Mouse (Mus musculus) left cerebral cortex, postnatal 4 days (tissue): ENCODE results near the gene Wdr91. TPM values are rescaled to one million over a fixed set of nuclear protein-coding genes. Genes with fewer than 3 reads are reported as not detected.

Experiments used
- DNase-seq: peaks from one replicate; pipeline ENCODE4 v3.0.0-alpha.2; 2022
- intact Hi-C: fragments of 180-260 bp; cut with DNase I; formaldehyde crosslinking; loops from one replicate; pipeline ENCODE4 v1.15.1; 2025
- total RNA-seq, 2 experiments: library from RNA; stranded (reverse); gene quantifications; 2 replicates each; pipeline ENCODE4 v1.2.3; 2021

Gene Wdr91
- 10 to 100 TPM; 26.7 to 28.5 TPM for total RNA-seq

DNA sequence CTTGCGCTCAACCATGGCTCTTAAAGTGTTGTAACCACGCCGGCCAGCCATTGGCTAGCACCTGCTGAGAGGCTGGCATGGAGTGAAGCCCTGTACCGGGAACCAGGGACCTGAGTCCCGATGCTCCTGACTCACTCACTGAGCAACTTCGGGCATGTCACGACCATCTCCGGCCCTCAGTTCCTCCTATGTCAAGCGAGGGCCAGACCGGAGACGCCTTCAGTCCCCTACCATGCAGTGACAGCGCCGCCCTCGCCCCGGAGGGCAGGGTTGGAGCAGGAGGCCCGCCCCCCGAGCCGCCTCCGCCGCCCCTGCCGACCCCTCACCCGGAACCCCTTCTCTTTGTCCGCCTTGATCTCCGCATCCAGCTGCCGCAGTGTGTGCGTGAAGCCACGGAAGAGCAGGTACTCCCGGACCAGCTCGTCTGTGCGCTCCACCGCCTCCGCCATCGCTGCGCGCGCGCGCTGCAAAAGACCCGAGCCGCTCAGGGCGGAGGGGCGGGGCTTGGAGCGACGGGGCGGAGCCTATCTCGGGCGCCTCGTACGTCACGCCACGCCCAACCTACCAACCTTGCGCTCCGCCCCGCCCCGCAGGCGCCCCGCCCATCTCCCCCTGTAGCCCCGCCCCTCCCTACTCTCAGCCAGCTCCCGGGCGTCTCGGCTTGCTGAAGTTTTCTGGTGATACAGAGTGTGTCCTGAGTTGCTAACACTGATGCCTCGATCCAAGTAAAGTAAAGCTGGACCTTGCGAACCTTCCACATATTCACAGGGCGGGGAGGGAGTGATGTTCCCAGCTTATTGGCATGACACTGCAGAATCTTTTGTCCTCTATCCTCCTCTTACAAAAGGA is at the start of gene Wdr91:
Wdr91 (minus strand) TSS at position 506 of the 849 bp plus-strand sequence.
- peak; percentile 97 for DNase-seq
- intact Hi-C loops, result no loop called here

DNA sequence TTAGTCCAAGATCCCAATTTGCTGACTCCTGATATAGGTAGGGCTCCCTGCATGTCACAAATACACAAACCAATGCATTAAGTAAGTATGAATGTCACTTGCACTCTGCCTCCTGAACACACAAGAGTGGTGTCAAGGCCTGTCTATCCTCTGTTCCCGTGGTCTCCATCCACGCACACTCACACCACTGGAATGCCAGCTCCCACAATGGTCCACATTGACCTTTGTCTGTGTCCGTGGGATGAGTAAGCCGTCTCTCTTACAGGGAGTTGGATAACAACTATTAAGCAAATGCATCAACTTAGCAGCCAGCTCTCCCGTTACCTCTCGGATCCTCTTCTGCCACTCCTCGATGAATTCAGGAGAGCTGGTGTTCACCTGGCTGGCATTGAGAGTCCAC is 48.5 kb upstream of the Wdr91 start:
- DNase-seq, result no peak
- intact Hi-C loops, result no loop called here

DNA sequence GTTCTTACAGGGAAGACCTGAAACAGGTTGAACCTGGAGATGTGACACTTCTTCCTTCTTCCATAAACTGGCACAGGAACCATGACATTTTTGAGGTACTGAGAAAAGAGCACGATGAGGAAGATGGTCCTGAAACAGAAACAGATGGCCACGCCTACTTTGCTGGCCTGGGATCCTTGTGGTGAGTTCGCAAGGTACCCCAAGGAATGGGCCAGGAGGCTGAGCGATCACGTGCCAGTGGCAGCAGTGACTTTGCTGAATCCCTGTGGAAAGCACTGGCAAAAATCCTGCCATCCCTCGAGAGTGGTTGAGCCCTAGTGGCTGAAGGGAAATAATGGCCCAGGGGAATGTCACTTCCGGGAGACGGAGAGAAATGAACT is 45.2 kb upstream of the Wdr91 start:
- DNase-seq, result no peak
- intact Hi-C loops, result no loop called here

DNA sequence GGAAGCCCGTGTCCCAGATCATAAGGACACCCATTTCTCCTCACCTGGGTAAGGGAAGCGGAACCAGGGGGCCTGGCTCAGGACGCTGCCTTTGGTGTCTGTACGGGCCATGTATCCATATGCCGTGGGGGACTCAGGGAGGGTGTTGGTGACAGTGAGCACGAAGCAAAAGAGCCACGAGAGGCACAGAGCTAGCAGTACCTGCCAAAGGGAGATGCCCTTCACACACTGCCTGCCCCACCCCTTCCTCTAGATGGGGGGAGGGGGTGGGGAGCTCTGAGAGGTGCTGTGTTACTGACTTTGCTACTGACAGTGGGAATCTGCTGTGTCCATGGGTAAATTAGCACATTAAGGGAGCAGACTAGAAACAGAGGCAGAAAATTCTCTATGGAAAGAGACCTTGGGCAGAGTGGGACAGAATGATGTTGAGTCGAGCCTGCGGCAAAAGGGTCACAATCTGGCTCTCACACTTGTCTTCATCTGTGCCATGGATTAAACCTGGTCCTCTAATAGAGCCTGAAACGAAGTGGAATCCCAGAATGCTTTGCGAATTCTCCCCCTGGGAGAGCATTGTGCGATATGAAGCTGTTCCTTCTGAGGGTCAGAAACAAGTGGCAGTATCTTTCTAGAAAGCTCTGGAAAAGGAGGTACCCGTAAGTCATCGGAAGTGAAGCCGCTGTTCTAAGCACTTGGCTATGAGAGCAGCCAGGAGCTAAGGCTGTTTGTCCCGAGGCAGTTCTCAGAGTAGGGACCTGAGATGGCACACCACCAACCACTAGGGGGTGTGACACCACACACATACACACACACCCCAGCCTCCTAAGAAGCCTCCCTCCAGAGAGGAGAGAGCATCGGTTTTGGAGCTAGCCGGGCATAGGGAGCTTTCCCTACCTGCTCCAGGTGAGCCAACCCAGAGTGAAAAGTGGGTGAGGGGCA is 44.5 kb upstream of the Wdr91 start:
- intact Hi-C loops, result no loop called here
- DNase-seq, result no peak

DNA sequence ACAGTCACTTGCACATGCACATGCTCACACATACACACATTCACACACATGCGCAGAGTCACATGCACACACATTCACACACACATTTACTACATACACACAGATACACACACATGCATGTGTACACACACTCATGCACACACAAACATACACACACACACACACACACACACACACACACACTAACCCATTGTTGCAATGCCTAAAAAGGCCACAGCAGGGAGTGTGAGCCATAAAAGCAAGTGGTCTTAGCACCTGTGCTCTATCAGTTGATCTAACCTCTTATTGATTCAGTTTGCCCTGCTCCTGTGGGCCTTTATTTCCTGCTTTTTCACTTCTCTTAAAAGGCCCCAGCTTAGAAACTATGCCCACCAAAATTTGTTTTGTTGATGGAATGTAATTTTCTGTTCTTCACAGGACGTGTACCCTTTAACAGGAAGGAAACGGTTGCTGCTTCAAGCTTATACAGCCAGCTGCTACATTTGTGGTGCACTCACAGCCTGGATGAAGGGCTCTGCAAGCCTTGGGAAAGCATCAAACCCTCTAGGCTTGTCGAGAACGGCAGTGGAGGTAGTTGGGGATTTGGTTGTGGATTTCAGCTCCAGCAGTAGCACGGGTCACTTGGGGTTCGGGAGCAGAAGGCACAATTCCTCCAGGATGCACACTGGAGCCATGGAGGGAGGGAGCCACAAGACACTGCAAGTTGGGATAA is 41.4 kb upstream of the Wdr91 start:
- no peak for DNase-seq
- intact Hi-C loops, result no loop called here

DNA sequence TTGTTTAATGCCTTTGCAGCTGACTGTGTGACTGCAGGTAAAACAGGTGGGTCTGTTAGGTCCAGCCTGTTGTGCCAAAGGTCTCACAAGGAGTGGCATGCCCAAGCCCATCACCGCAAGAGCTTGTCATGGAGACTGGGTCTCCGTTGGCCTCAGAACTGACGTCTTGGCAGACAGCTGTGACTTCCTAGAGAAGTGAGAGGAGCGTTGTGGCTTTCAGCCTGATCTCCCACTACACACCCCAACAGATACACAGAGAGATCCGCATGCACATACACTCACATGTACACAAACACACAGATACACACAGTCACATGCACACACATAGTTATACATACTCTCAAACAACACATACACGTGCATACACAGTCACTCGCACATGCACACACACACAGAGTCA is 40.8 kb upstream of the Wdr91 start:
- intact Hi-C loops, result no loop called here
- DNase-seq, result no peak

DNA sequence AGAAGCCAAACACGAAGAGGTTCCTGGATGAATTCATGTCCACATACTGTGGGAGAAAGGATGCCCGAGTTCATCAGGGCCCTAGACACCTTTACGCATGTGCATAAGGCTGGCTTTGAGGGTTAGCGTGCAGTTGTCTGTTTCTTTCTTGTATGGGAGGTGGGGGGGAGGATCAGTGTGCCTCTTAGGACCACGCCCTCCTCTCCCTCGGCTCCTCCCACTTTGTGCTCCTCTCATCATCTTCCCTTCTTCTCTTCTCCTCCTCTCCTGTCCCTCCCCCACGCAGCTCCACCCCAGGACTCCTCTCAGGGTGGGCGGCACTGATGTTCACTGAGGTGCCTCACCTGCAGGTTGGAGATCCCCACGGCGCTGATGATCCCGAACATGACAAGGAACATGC is 37.8 kb upstream of the Wdr91 start:
- no peak for DNase-seq
- intact Hi-C loops, result no loop called here

DNA sequence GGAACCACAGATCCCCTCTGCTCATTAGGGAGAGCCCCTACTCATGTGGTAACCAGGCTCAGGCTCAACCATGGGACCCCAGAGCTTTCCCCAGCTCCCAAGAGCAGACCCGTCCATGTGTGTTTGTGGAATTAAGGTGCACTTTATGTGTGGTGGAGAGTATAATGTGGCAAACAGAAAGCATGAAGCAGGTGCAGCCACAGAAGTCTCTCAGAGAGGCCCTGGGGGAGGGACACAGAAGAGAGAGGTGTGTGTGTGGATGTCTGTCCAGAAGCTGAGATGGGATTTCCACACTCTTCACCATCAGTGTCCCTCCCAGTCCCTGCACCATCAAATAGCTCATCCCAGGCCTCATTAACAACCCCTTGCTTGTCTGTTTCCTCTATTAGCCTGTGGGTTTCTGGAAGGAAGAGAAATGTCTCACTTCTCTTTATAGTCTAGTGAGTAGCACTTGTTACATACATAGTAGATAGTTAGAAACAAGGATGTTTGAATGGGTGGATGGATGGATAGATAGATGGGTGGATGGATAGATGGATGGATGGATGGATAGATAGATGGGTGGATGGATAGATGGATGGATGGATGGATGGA is 35.9 kb upstream of the Wdr91 start:
- DNase-seq, result no peak
- intact Hi-C loops, result no loop called here

DNA sequence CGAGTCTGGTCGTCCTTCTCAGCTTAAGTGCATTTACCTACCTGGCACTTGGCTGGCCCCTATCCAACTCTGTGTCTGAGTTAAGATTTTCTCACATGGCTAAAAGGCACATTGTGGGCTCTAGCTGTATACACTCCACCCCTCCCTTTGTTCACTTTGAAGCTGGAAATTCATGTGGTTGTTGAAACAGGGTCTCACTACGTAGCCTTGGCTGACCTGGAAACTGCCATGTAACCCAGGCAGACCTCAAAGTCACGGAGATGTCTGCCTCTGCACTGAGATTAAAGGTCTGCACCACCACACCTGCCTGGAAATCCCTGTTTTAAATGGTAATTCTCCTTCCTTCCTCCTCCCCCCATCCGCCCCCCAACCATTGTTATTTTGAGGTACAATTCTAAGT is 32.8 kb upstream of the Wdr91 start:
- no peak for DNase-seq
- intact Hi-C loops, result no loop called here

DNA sequence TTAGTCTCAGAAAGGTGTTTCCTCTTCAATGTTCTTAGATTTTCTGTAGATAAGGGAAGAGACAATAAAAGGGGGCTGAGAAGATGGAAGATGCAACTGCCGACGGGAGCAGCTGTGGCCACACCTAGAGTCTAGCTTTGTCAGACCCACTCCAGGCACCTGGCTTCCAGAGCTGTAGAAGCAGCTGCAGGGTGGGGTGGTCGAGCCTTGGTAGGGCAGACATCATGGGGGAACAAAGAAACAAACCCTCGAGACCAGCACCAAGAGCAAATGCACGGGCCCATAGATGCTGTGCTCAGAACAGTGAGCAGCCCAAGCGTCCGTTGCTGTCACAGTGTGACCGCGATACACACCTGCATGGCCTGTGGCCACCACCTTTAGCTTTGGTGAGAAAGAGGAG is 31.8 kb upstream of the Wdr91 start:
- DNase-seq, result no peak
- intact Hi-C loops, result no loop called here

DNA sequence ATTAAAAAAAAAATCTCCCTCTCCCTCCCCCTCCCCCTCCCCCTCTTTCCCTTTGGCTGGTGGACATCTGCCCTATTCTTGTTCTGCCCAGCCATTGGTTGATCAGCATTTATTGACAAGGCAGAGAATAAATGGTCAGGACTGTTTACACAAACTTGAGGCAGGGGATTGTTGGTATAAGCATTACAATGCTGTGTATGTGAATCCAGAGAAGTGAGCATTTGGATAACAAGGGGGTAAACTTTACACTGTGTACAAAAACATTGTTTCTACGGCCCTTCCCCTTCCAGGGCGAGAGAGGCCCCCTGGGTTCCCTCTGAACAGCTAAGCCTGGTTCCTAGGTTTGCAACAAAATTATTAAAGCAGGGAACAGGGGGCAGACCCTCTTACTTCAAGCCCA is 30.8 kb upstream of the Wdr91 start:
- no peak for DNase-seq
- intact Hi-C loops, result no loop called here

DNA sequence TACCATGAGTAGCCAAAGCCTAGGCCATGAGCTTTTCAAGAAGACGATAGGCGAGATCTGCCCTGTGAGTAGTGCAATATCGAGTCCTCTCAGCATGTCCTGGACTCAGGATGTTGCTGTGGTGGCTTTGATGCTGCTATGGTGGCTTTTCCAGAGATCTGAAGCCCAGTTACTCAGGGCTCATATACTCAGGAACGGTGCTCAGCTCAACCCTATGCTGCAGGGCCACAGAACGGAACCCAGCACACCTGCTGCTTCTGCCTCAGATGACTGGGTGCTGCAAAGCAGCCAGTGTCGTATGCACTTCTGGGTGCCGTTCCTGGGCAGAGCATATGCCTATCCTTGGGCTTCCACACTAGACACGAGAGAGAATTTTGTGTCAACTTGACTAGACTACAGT is 28.8 kb upstream of the Wdr91 start:
- DNase-seq, result no peak
- intact Hi-C loops, result no loop called here

DNA sequence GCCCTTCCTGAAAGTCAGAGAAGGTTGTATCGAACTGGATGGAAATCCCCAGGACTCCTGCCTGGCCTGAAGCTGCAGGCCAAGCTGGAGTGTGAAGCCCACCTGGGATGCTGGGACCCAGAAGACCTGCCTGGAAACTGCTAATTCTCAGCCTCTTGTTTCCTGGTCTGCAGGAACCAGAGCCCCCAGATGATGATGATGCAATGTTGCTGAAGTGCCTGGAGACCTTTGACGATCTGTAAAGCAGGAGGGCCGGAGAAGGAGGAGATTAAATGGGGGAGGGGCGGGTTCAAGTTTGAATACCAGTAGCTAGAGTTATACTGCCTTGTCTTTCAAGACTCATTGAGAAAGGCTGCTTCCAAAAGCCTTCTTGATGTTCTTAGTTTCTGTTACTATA is 28.3 kb upstream of the Wdr91 start:
- DNase-seq, result no peak
- intact Hi-C loops, result no loop called here

DNA sequence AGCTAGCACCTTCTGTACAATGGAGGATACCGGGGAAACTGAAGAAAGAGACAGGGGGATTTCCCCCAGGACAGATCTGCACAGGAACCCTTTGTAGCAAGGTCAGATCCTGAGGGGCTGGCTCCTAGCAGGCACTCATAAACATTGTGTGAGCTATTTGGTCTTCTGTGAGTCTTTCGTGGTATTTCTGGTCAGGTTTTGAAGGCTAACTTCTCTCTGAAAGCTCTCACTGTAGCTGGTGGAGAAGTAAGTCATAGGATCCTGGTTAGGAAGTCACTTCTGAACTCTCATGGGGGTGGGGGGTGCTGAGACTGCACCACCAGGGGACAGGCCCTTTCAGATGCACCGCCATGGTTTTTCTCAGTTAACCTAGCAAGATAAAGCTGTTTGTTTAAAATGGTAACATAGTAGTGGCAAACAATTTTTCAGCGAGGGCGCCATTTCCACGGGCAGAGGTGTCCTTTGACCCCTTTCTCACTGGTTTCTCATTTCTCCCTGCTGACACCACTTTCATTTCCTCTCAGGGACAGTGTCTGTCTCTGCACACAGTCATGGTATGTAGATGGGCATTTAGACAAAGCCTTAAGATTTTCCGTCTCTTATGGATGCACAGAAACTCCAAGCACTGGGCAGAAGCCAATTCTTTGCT is 27.7 kb upstream of the Wdr91 start:
- DNase-seq, result no peak
- intact Hi-C loops, result no loop called here

DNA sequence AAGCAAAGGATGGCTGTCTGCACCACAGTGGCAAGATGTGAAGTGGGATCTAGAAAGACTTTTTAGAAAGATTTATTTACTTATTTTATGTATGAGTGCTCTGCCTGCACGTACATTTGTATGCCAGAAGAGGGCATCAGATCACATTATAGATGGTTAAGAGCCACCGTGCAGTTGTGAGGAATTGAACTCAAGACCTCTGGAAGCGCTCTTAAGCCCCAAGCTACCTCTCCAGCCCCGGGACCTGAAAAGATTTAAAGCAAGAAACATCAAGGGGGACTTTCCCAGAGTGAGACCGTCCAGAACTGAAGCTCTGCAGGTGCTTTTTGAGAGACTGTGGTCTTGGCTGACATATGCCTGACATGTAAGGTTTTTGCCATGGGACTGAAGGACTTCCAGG is 26.1 kb upstream of the Wdr91 start:
- intact Hi-C loops, result no loop called here
- no peak for DNase-seq

DNA sequence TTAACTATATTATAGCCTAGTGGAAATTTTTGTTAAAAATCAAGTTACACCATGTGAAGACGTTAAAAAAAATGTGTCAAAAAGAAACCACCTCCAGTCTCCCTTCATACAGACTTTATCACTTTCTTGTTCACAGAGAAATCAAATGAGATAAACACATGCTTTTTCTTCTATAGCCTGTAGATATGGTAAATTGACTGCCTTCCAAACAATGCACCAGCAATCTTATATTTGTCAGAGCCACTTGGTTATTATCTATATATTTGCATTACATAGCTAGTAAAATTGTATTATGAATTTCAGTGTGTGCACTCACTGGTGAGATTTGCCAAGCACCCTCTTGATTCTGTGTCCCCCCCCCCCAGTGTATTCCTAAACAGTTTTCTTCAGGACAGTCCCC is 22.0 kb upstream of the Wdr91 start:
- no peak for DNase-seq
- intact Hi-C loops, result no loop called here

DNA sequence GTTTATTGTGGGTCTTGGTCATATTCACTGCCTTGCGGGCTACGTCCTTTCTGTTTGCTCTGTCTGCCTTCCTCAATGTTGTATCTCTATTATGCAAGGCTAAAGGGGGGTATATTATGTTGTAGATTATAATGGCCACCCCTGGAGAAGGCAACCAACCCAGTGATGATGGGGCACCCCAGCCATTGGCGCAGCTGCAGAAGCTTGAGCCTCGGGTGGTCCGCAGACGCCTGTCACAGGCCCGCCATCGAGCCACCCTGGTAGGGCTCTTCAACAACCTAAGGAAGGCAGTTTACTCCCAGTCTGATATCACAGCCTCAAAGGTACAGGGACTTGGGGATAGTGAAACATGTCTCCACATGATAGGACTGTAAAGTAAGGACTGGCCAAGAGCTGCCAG is 16.9 kb upstream of the Wdr91 start:
- DNase-seq, result no peak
- intact Hi-C loops, result no loop called here

DNA sequence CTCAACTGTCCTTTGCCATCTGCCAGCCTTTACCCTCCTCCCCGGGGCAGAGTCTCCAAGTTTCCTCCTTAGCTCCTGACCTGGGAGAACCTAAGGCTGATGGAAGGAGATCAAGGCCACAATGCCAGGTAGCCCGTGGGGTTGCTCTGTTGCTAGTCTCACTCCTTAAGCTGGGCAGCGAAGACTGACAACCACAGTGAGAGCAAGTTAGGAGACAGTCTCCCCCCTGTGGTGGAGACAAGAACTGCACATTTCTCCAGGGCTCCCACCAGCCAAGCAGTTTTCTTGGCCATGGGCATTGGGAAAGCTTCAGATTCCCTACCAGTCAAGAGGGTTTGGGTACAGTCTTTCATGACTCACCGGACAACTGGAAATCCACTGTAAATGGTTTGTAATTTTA is 16.5 kb upstream of the Wdr91 start:
- intact Hi-C loops, result no loop called here
- DNase-seq, result peak; percentile 65

DNA sequence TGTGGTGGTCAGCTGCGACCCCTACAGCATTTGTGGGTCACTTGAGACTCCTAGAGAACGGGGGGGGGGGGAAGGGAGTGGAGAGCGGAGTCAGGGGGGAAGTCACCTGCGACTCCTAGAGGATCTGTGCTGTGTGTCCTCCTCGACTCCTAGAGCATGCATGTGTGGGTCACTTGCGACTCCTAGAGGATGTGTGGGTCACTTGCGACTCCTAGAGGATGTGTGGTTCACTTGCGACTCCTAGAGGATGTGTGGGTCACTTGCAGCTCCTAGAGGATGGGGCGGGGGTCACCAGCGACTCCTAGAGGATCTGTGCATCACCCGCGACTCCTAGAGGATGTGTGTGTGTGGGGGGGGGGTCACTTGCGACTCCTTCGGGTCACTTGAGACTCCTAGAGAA is 11.3 kb upstream of the Wdr91 start:
- intact Hi-C loops, result no loop called here
- DNase-seq, result peak; percentile 35

DNA sequence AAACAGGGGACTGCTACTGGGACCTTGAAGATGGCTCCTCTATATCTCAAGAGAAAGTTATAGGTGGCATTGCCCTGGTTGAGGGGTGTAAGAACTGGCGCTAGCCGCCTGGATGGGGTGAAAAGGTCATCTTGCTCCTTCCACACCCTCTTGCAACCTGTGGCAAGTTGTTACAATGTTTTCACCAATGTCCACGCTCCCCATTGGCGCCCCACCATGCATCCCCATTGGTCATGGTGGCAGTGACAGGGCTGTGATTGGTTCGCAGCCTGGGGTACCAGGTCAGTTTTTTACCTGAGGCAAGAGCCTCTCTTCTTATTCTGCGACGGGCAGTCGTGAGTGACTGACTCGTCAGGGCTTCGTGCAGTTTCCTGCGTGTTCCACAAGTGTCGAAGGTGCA is 10.0 kb upstream of the Wdr91 start:
- intact Hi-C loops, result no loop called here
- DNase-seq, result no peak

DNA sequence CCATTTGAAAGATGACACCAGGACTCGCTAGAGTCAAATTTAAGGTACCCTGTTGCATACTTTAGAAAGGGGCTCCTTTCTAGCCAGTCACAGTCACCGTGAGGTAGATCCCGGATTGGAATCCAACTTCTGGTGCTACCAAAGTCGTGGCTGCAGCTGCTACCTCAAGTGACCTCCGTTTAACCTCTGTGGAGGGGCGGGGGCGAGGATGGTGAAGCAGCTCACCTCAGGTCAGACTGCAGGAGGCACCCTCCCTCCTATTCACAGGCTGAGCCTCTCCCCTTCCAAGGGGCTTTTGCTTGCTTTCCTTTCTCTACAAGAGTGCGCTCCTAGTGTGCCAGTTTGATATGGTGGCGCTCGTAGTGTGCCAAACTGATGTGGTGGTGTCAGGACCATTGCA is 9.3 kb upstream of the Wdr91 start, which contains the start of gene Stra8:
Stra8 (plus strand) TSS at position 208 of the 400 bp plus-strand sequence.
- intact Hi-C loops, result no loop called here
- DNase-seq, result no peak
